Mouse (Mus musculus): ENCODE measurements at regions not wholly inside any gene's neighbourhood (a gene's known extent, or its start where the extent isn't known, plus 50 kb on each side); places are given as distances from the start of the nearest gene placed in this dataset.

DNA sequence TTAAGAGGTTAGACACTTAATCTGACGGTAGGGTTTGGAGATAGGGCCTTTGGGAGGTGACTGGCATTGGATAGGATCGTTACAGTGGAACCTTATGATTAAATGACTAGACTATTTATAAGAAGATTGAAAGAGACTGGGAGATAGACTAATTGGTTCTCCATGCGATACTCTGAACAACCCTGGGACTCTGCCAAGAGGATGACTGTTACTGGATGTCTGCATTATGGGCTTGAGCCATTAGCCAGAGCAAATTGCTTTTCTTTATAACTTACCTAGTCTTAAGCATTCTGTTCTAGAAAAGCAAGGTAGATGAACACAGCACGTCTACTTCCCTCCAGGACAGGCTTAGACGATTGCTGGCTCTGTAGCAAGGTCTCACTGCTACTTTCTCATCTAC lies 180.3 kb upstream of the Ctbp2 start:
- TF ChIP-seq CTCF (IDR thresholded peaks at IDR 0.05; ENCODE audit: low read depth) (no peak), EP300 (IDR thresholded peaks at IDR 0.05; ENCODE audit: low read depth) (no peak)
